Mouse (Mus musculus) heart, embryonic 14.5 days (tissue): ENCODE data around the gene Slfn8. TPM values are rescaled to one million over a fixed set of nuclear protein-coding genes. Genes with fewer than 3 reads are reported as not detected.
A peak's percentile ranks its signal among the peaks of the same experiment; 100 is the strongest.

Source experiments
- ATAC-seq: fragments of 200-750 bp; cut with Nextera tagmentation; 2 replicates; pipeline ENCODE4 v1.8.0; 2017; ENCODE audit warnings: low read depth, moderate TSS enrichment; ENCODE audit not compliant: insufficient number of reproducible peaks, insufficient read depth, low FRiP score
- H3K27ac ChIP-seq, 2 experiments: fragments of 200-500 bp in 1 of 2; fragments of 300-500 bp in 1 of 2; sonication (generic) in 1 of 2; replicated peaks in 1 of 2; 2 replicates each; pipeline ENCODE4 v1.5.1; 2012 to 2014; ENCODE audit warnings: low read depth in 2 of 2, low read length in 2 of 2, control low read depth in 1 of 2, mild to moderate bottlenecking in 1 of 2, mixed read lengths in 1 of 2; ENCODE audit not compliant: control insufficient read depth in 1 of 2, insufficient read depth in 1 of 2
- H3K27me3 ChIP-seq: fragments of 300-500 bp; sonication (generic); 2 replicates; pipeline ENCODE4 v1.6.1; 2014; ENCODE audit warnings: mild to moderate bottlenecking, low read length, control low read depth; ENCODE audit not compliant: control insufficient read depth, insufficient read depth
- H3K36me3 ChIP-seq: fragments of 300-500 bp; sonication (generic); 2 replicates; pipeline ENCODE4 v1.6.1; 2014; ENCODE audit warnings: mild to moderate bottlenecking, control low read depth, low read length, mixed read lengths; ENCODE audit not compliant: control insufficient read depth, insufficient read depth
- H3K4me1 ChIP-seq, 2 experiments: fragments of 200-500 bp in 1 of 2; fragments of 300-500 bp in 1 of 2; sonication (generic) in 1 of 2; 2 replicates each; pipeline ENCODE4 v1.6.1; 2012 to 2014; ENCODE audit warnings: low read length in 2 of 2, control low read depth in 1 of 2, mixed read lengths in 1 of 2; ENCODE audit not compliant: control insufficient read depth in 2 of 2, insufficient read depth in 2 of 2
- H3K4me2 ChIP-seq: fragments of 300-500 bp; sonication (generic); 2 replicates; pipeline ENCODE4 v1.6.1; 2014; ENCODE audit warnings: mild to moderate bottlenecking, low read length
- H3K4me3 ChIP-seq, 2 experiments: fragments of 200-500 bp in 1 of 2; fragments of 300-500 bp in 1 of 2; sonication (generic) in 1 of 2; 2 replicates each; pipeline ENCODE4 v1.5.1; 2012 to 2014; ENCODE audit warnings: low read length in 2 of 2, mild to moderate bottlenecking in 2 of 2, control low read depth in 1 of 2, low read depth in 1 of 2, moderate library complexity in 1 of 2; ENCODE audit not compliant: control insufficient read depth in 1 of 2, insufficient read depth in 1 of 2
- H3K9ac ChIP-seq: fragments of 300-500 bp; sonication (generic); 2 replicates; pipeline ENCODE4 v1.6.1; 2014; ENCODE audit warnings: mild to moderate bottlenecking, low read length
- H3K9me3 ChIP-seq: fragments of 300-500 bp; sonication (generic); 2 replicates; pipeline ENCODE4 v1.6.1; 2016; ENCODE audit warnings: low read length, control low read depth; ENCODE audit not compliant: control insufficient read depth
- WGBS: fragments of 180-500 bp; shearing (Covaris S2); extraction: QIAGEN DNeasy Blood & Tissue Kit; methylation state at CpG from one replicate; pipeline ENCODE4 v1.1.7; 2014; 5-methylcytosine and 5-hydroxymethylcytosine counted together
- polyA plus RNA-seq: library from polyadenylated mRNA; unstranded; fragments of >200 nt; fragmentation: Nextera tagmentation; extraction: Ambion mirVana; gene quantifications from 2 replicates; pipeline ENCODE4 v1.2.1, GENCODE M21; 2014

The Slfn8 gene
- polyA plus RNA-seq, 1 experiment from 2014 or later: 0.58 TPM

DNA sequence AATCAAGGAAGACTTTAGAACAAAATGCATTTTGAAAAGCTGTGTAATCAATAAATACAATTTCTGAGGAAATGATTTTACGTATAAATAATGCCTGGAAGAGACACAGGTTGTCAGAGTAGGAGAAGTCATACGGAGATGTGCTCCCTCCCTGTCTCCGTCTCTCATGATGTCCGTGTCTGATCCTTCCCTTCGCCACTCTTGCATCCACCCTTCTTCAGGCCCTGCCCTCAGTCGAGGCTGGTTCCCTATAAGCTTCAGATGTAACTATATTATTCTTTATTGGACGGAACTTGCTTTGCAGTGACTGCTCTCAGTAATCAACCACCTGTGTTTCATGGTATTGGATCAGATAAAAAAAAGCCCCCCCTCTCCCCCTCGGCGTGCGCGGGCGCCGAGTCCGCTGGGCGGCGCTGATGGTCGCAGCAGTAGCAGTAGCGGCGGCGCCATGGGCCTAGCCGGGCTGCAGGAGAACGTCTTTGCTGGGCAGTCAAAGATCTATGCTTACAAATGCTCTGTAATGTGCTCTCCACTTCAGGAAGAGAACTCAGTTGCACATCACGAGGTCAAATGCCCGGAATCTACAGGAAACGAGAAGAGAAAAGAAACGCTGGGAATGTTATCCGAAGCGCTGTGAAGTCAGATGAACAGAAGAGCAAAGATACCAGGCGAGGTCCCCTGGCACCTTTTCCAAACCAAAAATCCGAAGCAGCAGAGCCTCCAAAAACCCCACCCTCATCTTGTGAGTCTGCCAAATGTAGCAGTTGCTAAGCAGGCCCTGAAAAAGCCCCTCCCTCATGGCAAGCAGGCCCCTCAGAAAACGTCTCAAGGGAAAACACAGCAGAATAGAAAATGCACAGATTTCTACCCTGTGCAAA is 49.7 kb downstream of the Slfn8 start:
- Histone ChIP-seq H3K27me3 (no peaks in the 10 kb centered on the region), H3K4me2 (peak overlapping the region; percentile 60), H3K27ac (peak overlapping the region; percentile 3 to 39; a peak in 1 of 4 replicates), H3K4me3 (peak overlapping the region; percentile 19 to 23), H3K4me1 (peaks cover 8 to 11% of the 10 kb centered on the region in 2 experiments), H3K9me3 (no peaks in the 10 kb centered on the region), H3K36me3 (no peaks in the 10 kb centered on the region), H3K9ac (peak overlapping the region; percentile 59)
- ATAC-seq: no peak
- 10% methylated on average over 31 of the region's 31 CpGs for WGBS

DNA sequence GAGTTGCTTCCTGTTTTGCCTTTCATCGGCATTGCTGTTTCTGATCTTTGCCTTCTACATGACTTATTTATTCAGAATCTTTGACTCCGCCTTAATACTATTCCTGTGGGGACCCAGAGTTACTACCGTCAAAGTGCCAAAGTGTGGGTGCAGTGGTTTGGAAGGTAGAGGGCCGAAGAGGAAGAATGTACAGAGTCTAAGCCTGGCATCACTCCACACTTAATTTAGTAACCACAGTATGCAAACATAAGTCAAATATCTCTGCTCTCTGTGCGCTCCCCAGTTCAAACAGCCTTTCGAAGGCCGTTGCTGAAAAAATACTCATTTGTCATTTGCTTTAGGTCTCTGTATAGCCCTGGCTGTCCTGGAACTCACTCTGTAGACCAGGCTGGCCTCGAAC is 58.4 kb downstream of the Slfn8 start:
- no peak for ATAC-seq
- no peak overlapping the region for H3K27ac ChIP-seq
- H3K36me3 ChIP-seq: no peaks in the 10 kb centered on the region
- H3K4me1 ChIP-seq: no peaks in the 10 kb centered on the region
- H3K27me3 ChIP-seq: no peaks in the 10 kb centered on the region
- H3K9ac ChIP-seq: no peak overlapping the region
- no peaks in the 10 kb centered on the region for H3K9me3 ChIP-seq
- H3K4me3 ChIP-seq: no peak overlapping the region
- WGBS: 81% methylated on average over 8 of the region's 8 CpGs
- H3K4me2 ChIP-seq: no peak overlapping the region

DNA sequence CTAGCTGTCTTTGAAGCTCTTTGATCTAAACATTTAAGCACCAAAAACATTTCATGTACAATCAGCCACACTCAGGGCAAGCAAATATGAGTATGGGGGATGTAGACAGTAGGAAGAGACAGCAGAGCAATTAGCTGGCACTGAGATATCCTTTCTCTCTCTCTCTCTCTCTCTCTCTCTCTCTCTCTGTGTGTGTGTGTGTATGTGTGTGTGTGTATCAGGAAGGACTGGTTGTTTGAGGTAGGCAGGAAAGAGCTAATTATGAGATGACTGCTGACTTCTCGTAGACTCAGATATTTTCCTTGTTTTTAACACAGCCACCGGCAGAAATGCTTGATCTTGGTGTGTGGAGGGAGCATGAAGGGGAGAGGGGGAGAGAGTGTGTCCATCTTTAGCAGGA is 58.9 kb downstream of the Slfn8 start:
- H3K4me1 ChIP-seq: no peaks in the 10 kb centered on the region
- no peak overlapping the region for H3K9ac ChIP-seq
- no peaks in the 10 kb centered on the region for H3K36me3 ChIP-seq
- no peaks in the 10 kb centered on the region for H3K9me3 ChIP-seq
- no peak overlapping the region for H3K4me2 ChIP-seq
- WGBS: 56% methylated on average over 2 of the region's 2 CpGs
- no peak for ATAC-seq
- H3K4me3 ChIP-seq: no peak overlapping the region
- no peaks in the 10 kb centered on the region for H3K27me3 ChIP-seq
- no peak overlapping the region for H3K27ac ChIP-seq

DNA sequence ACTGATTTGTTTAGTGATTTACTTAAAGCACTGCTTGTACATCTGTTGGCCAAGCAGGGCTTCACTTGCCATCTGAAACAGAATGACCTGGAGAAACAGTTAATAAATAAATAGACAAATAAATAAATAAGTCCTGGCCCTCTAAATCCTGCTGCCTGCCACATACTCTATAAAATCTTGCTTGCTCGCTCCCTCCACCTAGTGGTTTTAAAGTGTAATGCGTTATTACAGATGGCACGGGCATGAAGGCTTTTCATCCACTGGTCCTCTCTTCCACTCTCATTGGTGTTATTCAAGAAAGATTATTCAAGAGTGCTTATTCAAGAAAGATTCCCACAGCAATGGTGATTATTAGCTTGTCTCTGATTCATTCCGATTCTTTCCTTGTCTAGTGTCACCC is 61.0 kb downstream of the Slfn8 start:
- H3K4me1 ChIP-seq: no peaks in the 10 kb centered on the region
- ATAC-seq: no peak

DNA sequence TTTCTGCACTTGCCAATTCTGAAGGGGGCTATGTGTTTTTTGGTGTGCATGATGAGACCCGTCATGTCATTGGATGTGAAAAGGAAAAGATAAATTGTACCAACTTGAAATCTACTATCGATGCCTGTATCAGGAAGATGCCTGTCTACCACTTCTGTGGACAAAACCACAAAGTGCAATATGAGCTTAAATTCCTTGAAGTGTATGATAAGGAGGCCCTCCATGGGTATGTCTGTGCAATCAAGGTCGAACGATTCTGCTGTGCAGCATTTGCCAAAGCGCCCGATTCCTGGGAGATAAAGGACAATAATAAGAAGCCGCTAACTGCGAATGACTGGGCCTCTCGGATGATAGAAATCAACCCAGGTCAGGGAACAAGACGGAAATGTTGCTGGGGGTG is 63.7 kb downstream of the Slfn8 start:
- Histone ChIP-seq H3K4me1 (peaks cover 4 to 5% of the 10 kb centered on the region in 2 experiments), H3K9ac (no peak overlapping the region), H3K4me3 (no peak overlapping the region), H3K4me2 (no peak overlapping the region), H3K27ac (no peak overlapping the region), H3K27me3 (no peaks in the 10 kb centered on the region; the same call in 1 of the 2 replicates), H3K36me3 (no peaks in the 10 kb centered on the region), H3K9me3 (no peaks in the 10 kb centered on the region)
- 62% methylated on average over 10 of the region's 10 CpGs for WGBS
- no peak for ATAC-seq

More for the DNA sequence above, 61.0 kb downstream of the Slfn8 start:
- no peaks in the 10 kb centered on the region for H3K36me3 ChIP-seq
- no peak overlapping the region for H3K4me2 ChIP-seq
- 9% methylated on average over 4 of the region's 4 CpGs for WGBS
- no peaks in the 10 kb centered on the region for H3K9me3 ChIP-seq
- H3K27me3 ChIP-seq: no peaks in the 10 kb centered on the region
- no peak overlapping the region for H3K27ac ChIP-seq
- H3K4me3 ChIP-seq: no peak overlapping the region
- no peak overlapping the region for H3K9ac ChIP-seq

DNA sequence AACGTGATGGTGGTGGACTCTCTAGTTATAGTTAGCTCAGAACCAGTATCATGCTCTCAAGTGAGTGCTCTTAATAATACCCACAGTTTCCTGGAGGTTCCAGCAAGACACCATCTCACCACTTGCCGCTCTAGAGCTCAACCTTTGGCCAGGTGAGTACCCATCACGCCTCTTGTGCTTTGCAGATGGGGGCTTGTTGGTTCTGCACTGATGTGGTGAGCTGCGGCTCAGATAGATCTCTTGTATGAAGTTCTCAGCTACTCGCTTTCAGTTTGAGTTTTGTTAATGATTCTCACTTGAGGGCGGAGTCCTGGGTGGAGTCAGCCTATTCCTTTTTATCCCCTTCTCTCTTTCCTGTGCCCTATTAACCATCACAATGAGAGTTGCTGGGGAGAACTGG is 66.0 kb downstream of the Slfn8 start:
- H3K27ac ChIP-seq: no peak overlapping the region
- no peak overlapping the region for H3K4me3 ChIP-seq
- H3K4me2 ChIP-seq: no peak overlapping the region
- no peaks in the 10 kb centered on the region for H3K36me3 ChIP-seq
- 74% methylated on average over 6 of the region's 6 CpGs for WGBS
- H3K9me3 ChIP-seq: no peaks in the 10 kb centered on the region
- H3K27me3 ChIP-seq: peaks cover 8% of the 10 kb centered on the region
- no peak for ATAC-seq
- peaks cover 11 to 19% of the 10 kb centered on the region in 2 experiments for H3K4me1 ChIP-seq
- no peak overlapping the region for H3K9ac ChIP-seq

DNA sequence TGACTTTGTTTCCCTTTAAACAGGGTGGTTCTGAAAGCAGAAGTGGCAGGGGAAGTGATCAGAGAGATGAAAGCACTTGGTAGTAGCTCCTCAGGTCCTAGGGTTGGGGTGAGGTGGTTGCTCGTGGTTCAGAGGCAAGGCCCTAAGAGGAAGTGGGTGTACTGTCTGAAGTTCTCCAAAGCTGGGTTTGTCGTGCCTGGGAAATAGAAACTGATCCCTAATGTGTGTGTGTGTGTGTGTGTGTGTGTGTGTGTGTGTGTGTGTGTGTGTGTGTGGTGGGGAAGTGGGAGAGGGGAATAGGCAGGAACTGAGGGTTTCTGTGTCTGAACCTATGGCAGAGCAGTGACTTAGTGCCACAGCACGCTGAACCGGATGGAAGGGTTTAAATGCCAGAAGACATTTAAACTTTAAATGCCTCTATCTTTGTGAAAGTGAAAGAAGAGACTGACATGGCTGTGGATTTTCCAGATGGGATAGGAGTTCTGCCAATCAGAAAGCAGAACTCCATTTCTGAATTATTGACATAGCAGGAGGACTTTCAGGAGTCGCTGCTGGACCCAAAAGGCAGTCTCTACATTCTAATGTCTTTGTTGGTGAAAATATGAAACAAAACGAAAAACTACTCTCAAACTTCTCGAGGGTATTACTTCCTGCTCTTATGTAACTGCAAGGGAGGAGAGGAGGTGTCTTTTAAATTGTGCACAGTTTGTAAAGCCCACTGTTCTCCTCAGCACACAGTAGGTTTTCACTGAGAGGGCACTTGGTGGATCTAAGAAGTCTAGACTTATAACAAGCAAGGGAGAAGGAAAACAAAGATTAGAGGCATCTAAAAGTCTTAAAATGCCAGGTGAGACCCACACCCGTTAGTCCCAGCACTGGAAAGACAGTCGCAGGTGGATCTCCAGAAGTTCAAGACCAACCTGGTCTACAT is 67.7 kb downstream of the Slfn8 start:
- Histone ChIP-seq H3K27ac (peak overlapping the region; percentile 14 to 38; a peak in 3 of 4 replicates), H3K9me3 (no peaks in the 10 kb centered on the region), H3K4me2 (peak overlapping the region; percentile 71), H3K4me3 (peak overlapping the region; percentile 39 to 40), H3K9ac (peak overlapping the region; percentile 62; the same call in 1 of the 2 replicates), H3K36me3 (no peaks in the 10 kb centered on the region), H3K4me1 (peaks cover 11 to 19% of the 10 kb centered on the region in 2 experiments), H3K27me3 (peaks cover 8% of the 10 kb centered on the region)
- ATAC-seq: no peak
- WGBS: 55% methylated on average over 9 of the region's 9 CpGs
